Mouse (Mus musculus) midbrain, postnatal 0 days (tissue): ENCODE measurements around the gene Itpk1. TPM values are rescaled to one million over a fixed set of nuclear protein-coding genes. Genes with fewer than 3 reads are reported as not detected.

ENCODE experiments used
- ATAC-seq: fragments of 200-750 bp; cut with Nextera tagmentation; 2 replicates; pipeline ENCODE4 v1.8.0; 2017; ENCODE audit warnings: moderate number of reproducible peaks, mild to moderate bottlenecking, moderate TSS enrichment, moderate library complexity; ENCODE audit not compliant: low FRiP score
- DNase-seq: peaks from one replicate; pipeline ENCODE4 v3.0.0-alpha.2; 2015; ENCODE audit warnings: low spot score
- H3K27ac ChIP-seq: fragments of 300-500 bp; sonication (generic); 2 replicates; pipeline ENCODE4 v1.5.1; 2014; ENCODE audit warnings: low read depth, mild to moderate bottlenecking, low read length, mixed read lengths
- H3K27me3 ChIP-seq: fragments of 300-500 bp; sonication (generic); 2 replicates; pipeline ENCODE4 v1.6.1; 2014; ENCODE audit warnings: low read length, control low read depth, mixed read lengths; ENCODE audit not compliant: insufficient read depth
- H3K36me3 ChIP-seq: fragments of 300-500 bp; sonication (generic); 2 replicates; pipeline ENCODE4 v1.6.1; 2014; ENCODE audit warnings: low read length, control low read depth, mixed read lengths; ENCODE audit not compliant: insufficient read depth
- H3K4me1 ChIP-seq: fragments of 300-500 bp; sonication (generic); 2 replicates; pipeline ENCODE4 v1.6.1; 2014; ENCODE audit warnings: mild to moderate bottlenecking, control low read depth, antibody characterized with exemption, low read length, mixed read lengths; ENCODE audit not compliant: insufficient read depth
- H3K4me2 ChIP-seq: fragments of 300-500 bp; sonication (generic); 2 replicates; pipeline ENCODE4 v1.6.1; 2014; ENCODE audit warnings: low read depth, mild to moderate bottlenecking, low read length, mixed read lengths; ENCODE audit not compliant: poor library complexity, severe bottlenecking
- H3K4me3 ChIP-seq: fragments of 300-500 bp; sonication (generic); 2 replicates; pipeline ENCODE4 v1.5.1; 2014; ENCODE audit warnings: low read depth, mild to moderate bottlenecking, low read length, moderate library complexity
- H3K9ac ChIP-seq: fragments of 300-500 bp; sonication (generic); replicated peaks from 2 replicates; pipeline ENCODE4 v1.6.1; 2014; ENCODE audit warnings: mild to moderate bottlenecking, low read length, moderate library complexity, mixed read lengths; ENCODE audit not compliant: poor library complexity, severe bottlenecking
- H3K9me3 ChIP-seq: fragments of 300-500 bp; sonication (generic); 2 replicates; pipeline ENCODE4 v1.6.1; 2016; ENCODE audit warnings: low read length, control low read depth
- CTCF ChIP-seq: IDR thresholded peaks from 2 replicates; pipeline ENCODE4 v1.5.1; 2016; ENCODE audit warnings: antibody characterized with exemption, mild to moderate bottlenecking
- WGBS: fragments of 180-500 bp; shearing (Covaris S2); extraction: QIAGEN DNeasy Blood & Tissue Kit; methylation state at CpG from one replicate; pipeline ENCODE4 v1.1.7; 2014; 5-methylcytosine and 5-hydroxymethylcytosine counted together
- polyA plus RNA-seq: library from polyadenylated mRNA; unstranded; fragments of >200 nt; fragmentation: Nextera tagmentation; extraction: Ambion mirVana; gene quantifications from 2 replicates; pipeline ENCODE4 v1.2.1, GENCODE M21; 2015
- total RNA-seq: library from RNA; depleted of rRNA; stranded (reverse); fragments of >200 nt; gene quantifications from 2 replicates; pipeline ENCODE4 v1.2.3, GENCODE M21; 2014

Itpk1 gene
- total and polyA plus RNA-seq, 2 experiments from 2014 or later: 39.0 to 66.6 TPM

- ATAC-seq (no peak), DNase-seq (no peak)
- Histone ChIP-seq H3K27me3 (no peaks in the 10 kb centered on the region), H3K9me3 (no peaks in the 10 kb centered on the region), H3K4me1 (no peaks in the 10 kb centered on the region), H3K36me3 (peaks cover 29% of the 10 kb centered on the region), H3K4me2 (no peak overlapping the region), H3K4me3 (no peak overlapping the region), H3K27ac (no peak overlapping the region), H3K9ac (no peak overlapping the region)
- TF ChIP-seq CTCF: no peak
- 84% methylated on average over 6 of the region's 6 CpGs for WGBS
Measured at GRCm38 (mm10) chr12:102565086-102565485, 139.6 kb downstream of the Itpk1 start.

DNA sequence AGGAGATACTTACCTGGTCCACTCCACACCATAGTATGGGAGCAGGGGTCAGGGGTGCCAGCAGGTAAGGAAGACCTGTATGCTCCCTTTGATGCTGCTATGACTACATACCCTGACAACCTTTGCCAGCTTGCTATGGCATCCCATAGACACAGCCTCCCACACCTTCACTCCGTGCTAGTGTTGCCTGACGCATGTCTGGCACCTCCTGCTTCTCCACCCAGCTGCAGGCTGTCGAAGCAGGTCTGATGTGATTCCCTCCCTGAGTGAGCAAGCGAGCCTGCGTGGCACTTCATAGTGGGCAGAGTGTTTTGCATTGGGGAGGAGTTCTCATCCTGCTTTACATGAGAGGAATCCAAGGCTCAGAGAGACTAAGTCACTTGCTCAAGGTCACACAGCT is 147.4 kb downstream of the Itpk1 start:
- H3K27ac ChIP-seq: no peak overlapping the region
- no peak for ATAC-seq
- no peak overlapping the region for H3K4me2 ChIP-seq
- no peaks in the 10 kb centered on the region for H3K4me1 ChIP-seq
- peaks cover 13% of the 10 kb centered on the region for H3K36me3 ChIP-seq
- H3K9me3 ChIP-seq: no peaks in the 10 kb centered on the region
- no peak overlapping the region for H3K9ac ChIP-seq
- no peaks in the 10 kb centered on the region for H3K27me3 ChIP-seq
- no peak overlapping the region for H3K4me3 ChIP-seq
- no peak for DNase-seq
- TF ChIP-seq CTCF: no peak
- 88% methylated on average over 5 of the region's 5 CpGs for WGBS

DNA sequence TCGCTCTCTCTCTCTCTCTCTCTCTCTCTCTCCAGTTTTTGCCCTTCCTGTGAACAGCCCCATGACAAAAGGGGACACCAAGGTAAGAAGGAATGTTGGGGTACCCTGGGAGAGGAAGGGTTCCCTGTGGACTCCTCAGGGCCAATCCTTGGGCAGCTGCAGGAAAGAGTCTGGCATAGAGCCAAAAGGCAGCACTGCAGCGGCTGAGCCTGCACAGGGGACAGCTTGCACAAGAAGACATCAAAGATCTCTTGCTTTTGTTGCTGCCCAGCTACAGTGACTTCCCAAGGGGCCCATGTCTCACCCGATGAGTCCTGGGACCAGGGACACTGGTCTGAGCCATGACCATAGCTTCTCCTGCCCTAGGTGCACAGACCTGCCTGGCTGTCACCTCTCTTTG is 148.9 kb downstream of the Itpk1 start:
- peak overlapping the region; percentile 87 for H3K4me2 ChIP-seq
- peak overlapping the region; percentile 91 for H3K9ac ChIP-seq
- H3K27ac ChIP-seq: 0 out of 2 replicates have a peak overlapping the region, but pooled peaks have one; percentile 76
- ATAC-seq (no peak), DNase-seq (no peak)
- peaks cover 12% of the 10 kb centered on the region; the same call in 1 of the 2 replicates for H3K36me3 ChIP-seq
- no peak for TF ChIP-seq CTCF
- H3K4me3 ChIP-seq: peak overlapping the region; percentile 72
- H3K4me1 ChIP-seq: no peaks in the 10 kb centered on the region
- H3K9me3 ChIP-seq: no peaks in the 10 kb centered on the region
- WGBS: 44% methylated on average over 3 of the region's 3 CpGs
- H3K27me3 ChIP-seq: no peaks in the 10 kb centered on the region

DNA sequence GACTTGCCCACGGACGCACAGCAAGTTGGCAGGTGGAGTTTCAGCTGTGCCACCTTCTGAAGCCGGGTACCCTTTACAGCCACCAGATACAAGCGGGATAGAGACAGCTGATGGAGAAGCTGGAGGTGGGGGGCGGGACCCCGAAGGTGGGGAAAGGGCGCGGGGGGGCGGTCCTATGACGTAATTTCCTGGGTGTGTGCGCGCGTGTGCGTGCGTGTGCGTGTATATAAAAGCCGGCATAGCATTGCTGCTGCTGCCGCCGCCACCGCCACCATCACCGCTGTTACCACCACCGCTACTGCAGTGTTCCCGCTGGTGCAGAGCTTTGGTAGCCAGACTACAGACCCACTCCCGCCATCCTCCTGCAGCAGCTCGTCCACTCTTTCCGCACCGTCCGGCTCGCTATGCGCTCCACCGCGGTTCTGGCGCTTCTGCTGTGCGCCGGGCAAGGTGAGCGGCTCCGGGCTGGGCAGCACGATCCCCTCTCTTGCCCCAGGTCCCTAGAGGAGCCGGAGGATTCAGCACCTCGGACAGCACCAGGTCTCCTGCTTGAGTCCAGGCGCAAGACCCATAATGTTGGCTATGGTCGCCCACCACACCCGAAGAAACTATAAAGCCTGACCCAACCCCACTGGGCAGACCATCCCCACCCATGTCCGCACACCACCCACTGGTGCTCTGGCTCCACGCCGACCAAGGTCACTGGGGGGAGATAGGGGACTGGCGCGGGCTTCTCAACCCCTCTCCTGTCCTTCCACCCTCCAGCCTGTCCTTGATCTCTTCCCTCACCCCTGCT is 149.8 kb downstream of the Itpk1 start, which contains the start of gene Chga:
TSS of gene Chga (plus strand) at position 249 of the 796 bp plus-strand sequence.
- TF ChIP-seq CTCF: 0 out of 2 replicates have a peak, but pooled peaks have one; percentile 10
- Histone ChIP-seq H3K4me3 (peak within 1 kb of the TSS; percentile 72), H3K27me3 (no peaks in the 10 kb centered on the region), H3K27ac (peak within 1 kb of the TSS; percentile 76), H3K36me3 (peaks cover 12% of the 10 kb centered on the region; the same call in 1 of the 2 replicates), H3K9ac (peak within 1 kb of the TSS; percentile 91), H3K4me1 (no peaks in the 10 kb centered on the region), H3K4me2 (peak within 1 kb of the TSS; percentile 87), H3K9me3 (no peaks in the 10 kb centered on the region)
- WGBS: 1% methylated on average over 47 of the region's 48 CpGs
- DNase-seq (peak; percentile 87), ATAC-seq (peak; percentile 86)

- Histone ChIP-seq H3K4me2 (peak overlapping the region; percentile 87), H3K27me3 (no peaks in the 10 kb centered on the region), H3K4me3 (no peak overlapping the region), H3K4me1 (no peaks in the 10 kb centered on the region), H3K9me3 (no peaks in the 10 kb centered on the region), H3K9ac (no peak overlapping the region), H3K36me3 (peaks cover 6% of the 10 kb centered on the region; the same call in 1 of the 2 replicates), H3K27ac (no peak overlapping the region)
- TF ChIP-seq CTCF: no peak
- no peak for ATAC-seq
- 83% methylated on average over 14 of the region's 14 CpGs for WGBS
- DNase-seq: no peak
Measured at GRCm38 (mm10) chr12:102553705-102554275, 150.9 kb downstream of the Itpk1 start.

GRCm38 (mm10) chr12:102552001-102552400 is 152.7 kb downstream of the Itpk1 start:
- H3K27me3 ChIP-seq: no peaks in the 10 kb centered on the region
- no peak overlapping the region for H3K4me2 ChIP-seq
- no peak for TF ChIP-seq CTCF
- no peaks in the 10 kb centered on the region for H3K36me3 ChIP-seq
- WGBS: 53% methylated on average over 6 of the region's 6 CpGs
- ATAC-seq: no peak
- no peaks in the 10 kb centered on the region for H3K9me3 ChIP-seq
- no peak overlapping the region for H3K27ac ChIP-seq
- DNase-seq: peak; percentile 61
- no peak overlapping the region for H3K4me3 ChIP-seq
- H3K9ac ChIP-seq: no peak overlapping the region
- no peaks in the 10 kb centered on the region for H3K4me1 ChIP-seq
